Mouse (Mus musculus) small intestine, adult 2 months (tissue): ENCODE data around the gene Tmc6.
A peak's percentile ranks its signal among the peaks of the same experiment; 100 is the strongest.

Source experiments
- CTCF ChIP-seq: fragments of 200-500 bp; IDR thresholded peaks from 2 replicates; pipeline ENCODE4 v1.5.1; 2012; ENCODE audit warnings: low read depth, mild to moderate bottlenecking, control low read depth, inconsistent platforms, low read length, moderate library complexity, mixed read lengths; ENCODE audit not compliant: insufficient replicate concordance, insufficient read length; ENCODE audit errors: extremely low read depth
- POLR2A ChIP-seq: fragments of 200-500 bp; IDR thresholded peaks from 2 replicates; pipeline ENCODE4 v1.6.1; 2012; ENCODE audit warnings: low read depth, mild to moderate bottlenecking, control low read depth, inconsistent platforms, low read length, moderate library complexity

DNA sequence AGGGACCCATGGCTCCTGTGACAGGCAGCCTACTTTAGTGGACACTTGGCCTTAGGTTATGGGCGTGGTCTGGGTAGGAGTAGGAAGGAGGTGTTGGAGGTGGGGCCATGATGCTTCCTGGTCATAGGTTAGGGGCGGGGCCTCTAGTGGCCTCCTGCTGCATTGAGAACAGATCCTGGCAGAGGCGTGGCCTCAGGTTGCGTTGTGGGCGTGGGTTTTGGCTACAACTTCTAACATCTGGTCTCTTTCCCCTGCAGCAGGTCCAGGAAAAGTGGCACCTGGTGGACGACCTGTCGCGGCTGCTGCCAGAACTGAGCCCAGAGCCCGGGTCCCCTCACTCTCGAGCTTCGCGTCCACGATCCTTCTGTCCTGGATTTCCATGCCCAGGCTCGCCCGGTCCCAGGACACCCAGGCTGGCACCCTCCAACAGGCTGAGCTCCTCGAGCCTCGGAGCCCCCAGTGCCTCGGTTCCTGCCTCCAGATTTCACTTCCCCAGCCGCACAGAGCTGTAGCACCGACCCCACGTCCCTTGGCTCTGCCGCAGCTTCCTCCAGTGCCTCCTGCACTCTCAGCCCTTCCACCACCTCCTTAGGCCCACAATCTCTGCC is 10.4 kb upstream of the Tmc6 start:
- TF ChIP-seq CTCF: no peak
- TF ChIP-seq POLR2A: peak; percentile 46; the same call in 1 of the 2 replicates
